Mouse (Mus musculus): ENCODE measurements around the gene Tcf19.
"Not testable (repeated sequence)": the region's sequence is repeated elsewhere in the genome, so short reads cannot be mapped to it uniquely, and the experiment has no call there.

Tcf19 gene

DNA sequence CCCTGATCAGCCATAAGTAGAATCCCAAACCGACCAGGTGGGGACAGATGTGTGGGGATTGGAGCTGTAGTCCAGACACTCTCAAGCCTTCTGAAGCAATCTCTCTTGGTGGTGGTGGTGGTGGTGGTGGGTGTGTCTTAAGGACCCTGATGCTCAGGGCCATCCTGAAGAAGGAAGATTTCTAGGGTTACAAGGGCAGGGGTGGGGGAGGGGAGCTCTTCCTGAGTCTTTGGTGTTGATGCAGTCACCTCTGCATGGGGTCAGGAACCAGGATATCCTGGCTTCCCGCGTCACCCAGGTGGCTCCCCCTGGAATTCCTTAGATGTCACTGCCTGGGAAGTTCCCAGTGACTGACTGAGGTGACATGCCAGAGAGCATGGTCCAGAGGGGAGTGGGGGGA is 15.7 kb upstream of the Tcf19 start:
- DNase-seq = no peak

DNA sequence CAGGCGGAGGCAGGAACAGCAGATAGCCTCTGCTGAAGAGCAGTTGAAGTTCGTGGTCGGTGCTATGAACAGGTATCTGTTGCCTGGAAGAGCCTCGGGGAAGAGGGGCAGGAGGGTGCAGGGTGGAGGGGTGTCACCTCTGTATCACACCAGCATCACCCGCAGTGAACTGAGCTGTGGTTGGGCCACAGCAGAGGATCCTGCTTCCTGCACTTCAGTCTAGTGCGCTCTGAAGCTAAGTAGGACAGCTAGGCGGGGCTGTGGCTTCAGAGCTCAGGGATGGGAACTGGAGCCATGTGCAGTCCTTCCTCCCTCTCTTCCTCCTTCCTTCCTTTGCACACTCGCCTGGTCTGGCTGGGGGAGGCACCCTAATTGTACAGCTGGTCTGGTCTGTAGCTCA is 10.0 kb upstream of the Tcf19 start:
- DNase-seq = peak; percentile 59

DNA sequence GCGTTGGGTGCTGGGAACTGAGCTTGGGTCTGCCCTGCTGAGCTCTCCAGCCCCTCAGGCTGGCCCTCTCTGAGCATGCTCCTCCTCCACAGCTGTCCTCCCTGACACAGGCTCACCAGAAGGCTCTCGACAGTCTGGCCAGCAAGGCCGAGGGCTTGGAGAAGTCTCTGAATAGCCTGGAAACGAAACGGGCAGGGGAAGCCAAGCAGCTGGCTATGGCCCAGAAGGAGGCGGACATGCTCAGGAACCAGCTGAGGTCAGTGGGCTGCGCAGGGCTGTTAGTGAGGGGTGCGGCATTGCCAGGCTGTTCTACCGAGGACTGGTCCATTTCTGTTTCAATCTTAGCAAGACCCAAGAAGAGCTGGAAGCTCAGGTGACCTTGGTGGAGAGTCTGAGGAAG is 7.7 kb upstream of the Tcf19 start:
- DNase-seq = no peak

DNA sequence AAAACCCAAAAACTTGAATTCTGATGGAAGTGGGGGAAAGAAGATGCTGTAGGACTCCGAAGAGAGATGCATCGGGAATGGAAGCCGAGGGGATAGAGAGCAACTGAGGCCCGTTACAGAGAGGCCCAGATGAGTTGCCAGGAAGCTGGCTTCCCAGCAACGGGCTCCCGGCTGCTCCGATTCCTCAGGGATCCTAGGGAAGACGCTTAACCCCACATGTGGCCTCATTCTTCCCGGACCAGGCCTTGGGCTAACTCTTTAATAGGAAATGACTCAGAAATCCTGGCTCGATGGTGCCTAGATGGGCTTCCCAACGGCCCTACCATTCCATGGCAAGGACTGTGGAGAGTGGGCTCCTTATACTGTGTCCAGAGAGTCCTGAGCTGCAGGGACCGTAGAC is 902 bp upstream of the Tcf19 start:
- DNase-seq = no peak

DNA sequence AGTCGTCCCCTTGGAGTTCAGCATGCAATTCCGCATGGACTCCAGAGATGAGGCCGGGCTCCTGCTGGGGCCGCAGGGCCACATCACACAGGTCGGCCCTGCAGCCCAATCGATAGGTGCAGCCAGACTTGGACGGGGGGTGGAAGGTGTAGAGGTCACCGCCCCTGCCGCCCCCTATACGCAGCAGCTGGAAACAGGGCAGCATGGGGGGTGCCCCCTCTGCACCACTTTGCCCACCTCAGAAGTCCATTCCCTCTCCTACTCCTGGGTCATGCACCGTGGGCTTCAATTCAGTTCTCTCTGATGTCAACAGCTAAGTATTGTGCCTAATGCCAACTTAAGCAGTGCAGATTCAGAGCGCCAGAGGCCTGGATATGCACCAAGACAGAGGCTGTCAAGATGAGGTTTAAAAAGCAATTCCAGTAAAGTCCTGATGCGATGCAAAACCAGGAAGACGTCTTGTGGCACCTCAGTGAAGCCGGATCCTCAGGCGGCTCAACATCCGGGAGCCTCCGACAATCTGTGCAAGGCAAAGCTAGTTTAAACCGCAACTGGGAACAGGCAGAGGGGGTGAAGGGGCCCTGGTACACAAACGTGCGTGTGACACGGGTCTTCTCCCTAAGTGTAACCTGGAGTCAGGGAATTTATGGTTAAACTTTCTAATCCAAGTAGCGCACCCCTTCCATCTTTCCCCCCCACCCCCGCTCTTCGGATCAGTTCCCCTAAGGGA is 548 bp downstream of the Tcf19 start:
- peak; percentile 55 for DNase-seq

DNA sequence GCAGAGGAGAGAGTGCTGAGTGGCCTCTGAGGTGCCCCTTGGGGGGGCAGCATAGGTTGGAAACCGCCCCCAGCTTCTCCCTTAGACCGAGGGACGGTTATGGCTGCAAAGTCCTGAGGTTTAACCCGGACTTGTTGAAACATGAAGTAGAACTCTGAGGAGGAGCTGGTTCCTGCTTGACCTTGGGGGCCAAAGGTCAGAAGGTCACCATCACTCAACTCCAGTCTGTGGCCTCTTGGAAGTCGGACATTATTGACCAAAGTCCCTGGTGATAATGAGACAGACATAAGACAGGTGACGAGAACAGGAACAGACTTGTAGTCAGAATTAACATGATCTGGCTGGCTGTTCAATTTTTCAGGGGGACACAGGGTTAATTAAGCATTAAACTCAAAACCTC is 1.9 kb downstream of the Tcf19 start:
- DNase-seq = no peak

DNA sequence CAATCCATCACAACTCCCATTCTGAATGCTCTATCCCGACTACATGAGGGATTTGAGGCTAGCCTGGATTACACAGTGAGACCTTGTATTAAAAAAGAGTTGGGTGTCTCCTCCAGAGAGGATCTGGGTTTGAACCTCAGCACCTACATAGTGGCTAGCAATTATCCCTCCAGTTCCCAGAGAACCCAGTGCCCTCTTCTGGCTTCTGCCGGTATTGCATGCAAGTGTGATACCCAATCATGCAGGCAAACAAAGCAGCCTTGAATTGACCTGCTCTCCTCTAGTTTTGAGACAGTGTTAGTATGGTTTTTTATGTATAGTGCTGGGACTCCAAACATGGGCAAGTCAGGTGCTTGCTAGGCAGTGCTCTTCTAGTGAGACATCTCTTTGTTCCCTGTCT is 2.7 kb downstream of the Tcf19 start:
- peak; percentile 86 for DNase-seq

DNA sequence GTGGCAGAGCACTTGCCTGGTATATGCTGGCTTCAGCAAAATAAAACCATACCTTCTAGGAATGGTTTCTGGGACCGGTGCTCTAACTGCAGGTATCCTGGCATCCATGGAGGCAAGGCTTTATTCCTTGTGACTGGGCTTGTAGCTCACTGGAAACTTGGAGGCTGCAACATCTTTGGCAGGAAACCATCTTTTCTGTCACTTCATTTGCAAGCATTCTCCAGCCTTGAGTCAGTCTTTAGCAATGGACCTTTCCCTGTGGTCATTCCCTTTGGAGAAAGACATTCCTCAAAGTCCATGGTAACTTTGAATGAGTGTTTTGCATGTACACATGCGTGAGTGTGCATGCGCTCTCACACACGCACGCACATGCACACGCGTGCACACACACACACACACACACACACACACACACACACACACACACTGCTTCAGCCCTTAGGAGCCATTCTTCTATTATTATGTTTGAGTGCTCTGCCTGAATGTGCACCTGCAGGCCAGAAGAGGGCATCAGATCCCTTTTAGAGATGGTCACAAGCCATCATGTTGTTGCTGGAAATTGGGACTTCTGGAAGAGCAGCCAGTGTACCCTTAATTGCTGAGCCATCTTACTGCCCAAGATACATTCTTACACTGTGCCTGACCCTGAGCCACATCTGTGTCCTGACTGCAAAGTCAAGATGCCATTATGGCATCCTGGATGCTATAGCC is 3.6 kb downstream of the Tcf19 start:
- DNase-seq = no peak

DNA sequence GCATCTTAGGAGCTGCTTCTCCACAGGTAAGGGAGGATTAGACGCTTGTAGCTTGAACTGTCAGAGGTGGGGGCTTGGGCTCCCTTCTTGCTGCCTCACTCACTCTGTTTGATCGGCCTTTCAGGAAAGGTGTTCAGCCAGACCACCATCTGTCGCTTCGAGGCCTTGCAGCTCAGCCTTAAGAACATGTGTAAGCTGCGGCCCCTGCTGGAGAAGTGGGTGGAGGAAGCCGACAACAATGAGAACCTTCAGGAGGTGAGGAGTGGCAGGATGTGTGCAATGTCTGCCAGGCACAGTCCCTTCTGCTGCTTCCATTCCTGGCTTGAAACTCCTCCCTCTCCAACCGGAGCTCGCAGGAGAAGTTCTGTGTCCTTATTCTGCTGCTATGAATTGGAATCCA is 7.3 kb downstream of the Tcf19 start:
- DNase-seq = peak; percentile 73

DNA sequence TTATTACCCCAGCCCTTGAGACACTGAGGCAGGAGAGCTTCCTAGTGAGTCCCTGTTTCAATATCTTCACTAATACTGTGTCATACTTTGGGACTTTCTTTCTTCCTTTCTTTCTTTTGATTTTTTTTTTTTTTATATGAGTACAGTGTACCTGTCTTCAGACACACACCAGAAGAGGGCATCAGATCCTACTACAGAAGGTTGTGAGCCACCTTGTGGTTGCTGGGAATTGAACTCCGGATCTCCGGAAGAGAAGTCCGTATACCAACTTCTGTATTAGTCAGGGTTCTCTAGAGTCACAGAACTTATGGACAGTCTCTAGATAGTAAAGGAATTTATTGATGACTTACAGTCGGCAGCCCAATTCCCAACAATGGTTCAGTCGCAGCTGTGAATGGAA is 8.3 kb downstream of the Tcf19 start:
- DNase-seq = not testable (repeated sequence)

DNA sequence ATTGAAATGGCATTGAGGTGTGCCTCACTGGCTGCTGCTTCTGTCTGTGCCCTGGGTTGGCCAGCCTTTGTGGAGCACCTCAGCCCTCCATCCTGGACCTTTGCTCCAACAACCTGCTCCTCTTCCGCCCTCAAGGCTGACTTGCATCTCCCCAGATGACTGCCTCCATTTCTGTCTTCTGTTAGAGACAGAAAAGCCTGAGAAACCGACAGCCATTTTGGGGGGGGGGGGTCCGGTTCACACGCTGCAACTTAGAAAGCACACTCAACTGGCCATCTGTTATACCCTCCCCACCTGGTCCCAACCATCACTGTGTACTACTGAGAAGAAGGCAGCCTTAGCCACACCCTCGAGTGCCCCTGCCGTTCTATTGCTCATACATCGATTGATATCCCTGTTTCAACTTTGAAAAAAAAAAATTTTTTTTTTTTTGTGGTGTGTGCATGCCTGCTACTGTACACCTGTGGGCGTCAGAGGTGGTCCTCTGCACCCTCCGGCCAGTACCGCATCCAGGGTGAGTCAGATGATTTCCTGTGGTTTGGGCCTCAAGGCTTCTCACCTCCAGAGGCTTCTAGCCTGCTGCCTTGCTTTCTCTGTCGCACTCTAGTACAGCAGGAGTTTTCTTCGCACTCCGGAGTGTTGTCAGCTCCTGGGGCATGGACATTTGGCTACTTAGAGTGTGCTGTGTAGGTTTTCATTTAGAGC is 8.9 kb downstream of the Tcf19 start:
- DNase-seq = no peak

DNA sequence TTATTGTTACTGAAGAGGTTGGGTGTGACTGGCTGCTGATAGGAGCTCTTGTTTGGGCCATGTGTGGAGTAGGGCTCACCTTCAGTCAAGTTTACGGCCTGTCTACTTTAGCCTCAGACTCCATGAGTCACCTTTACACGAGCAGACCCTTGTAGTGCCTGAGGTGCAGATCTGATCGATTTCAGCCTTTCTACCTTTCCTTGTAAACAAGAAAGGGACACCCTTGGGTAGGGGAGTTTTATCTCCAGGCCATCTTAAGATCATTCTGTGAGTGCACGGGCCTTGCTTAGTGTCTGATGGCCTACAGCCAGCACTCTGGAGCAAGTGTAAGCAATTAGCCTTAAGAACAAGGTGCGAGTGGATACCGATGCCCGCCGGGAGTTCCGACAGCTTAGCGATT is 9.7 kb downstream of the Tcf19 start:
- no peak for DNase-seq

DNA sequence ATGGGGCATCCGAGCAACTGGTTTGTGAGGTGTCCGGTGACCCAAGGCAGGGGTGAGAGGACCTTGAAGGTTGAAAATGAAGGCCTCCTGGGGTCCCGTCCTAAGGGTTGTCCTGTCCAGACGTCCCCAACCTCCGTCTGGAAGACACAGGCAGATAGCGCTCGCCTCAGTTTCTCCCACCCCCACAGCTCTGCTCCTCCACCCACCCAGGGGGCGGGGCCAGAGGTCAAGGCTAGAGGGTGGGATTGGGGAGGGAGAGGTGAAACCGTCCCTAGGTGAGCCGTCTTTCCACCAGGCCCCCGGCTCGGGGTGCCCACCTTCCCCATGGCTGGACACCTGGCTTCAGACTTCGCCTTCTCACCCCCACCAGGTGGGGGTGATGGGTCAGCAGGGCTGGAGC is 10.8 kb downstream of the Tcf19 start, which contains the start of gene Pou5f1:
Pou5f1 (plus strand) TSS at position 243 of the 400 bp plus-strand sequence.
- no peak for DNase-seq

DNA sequence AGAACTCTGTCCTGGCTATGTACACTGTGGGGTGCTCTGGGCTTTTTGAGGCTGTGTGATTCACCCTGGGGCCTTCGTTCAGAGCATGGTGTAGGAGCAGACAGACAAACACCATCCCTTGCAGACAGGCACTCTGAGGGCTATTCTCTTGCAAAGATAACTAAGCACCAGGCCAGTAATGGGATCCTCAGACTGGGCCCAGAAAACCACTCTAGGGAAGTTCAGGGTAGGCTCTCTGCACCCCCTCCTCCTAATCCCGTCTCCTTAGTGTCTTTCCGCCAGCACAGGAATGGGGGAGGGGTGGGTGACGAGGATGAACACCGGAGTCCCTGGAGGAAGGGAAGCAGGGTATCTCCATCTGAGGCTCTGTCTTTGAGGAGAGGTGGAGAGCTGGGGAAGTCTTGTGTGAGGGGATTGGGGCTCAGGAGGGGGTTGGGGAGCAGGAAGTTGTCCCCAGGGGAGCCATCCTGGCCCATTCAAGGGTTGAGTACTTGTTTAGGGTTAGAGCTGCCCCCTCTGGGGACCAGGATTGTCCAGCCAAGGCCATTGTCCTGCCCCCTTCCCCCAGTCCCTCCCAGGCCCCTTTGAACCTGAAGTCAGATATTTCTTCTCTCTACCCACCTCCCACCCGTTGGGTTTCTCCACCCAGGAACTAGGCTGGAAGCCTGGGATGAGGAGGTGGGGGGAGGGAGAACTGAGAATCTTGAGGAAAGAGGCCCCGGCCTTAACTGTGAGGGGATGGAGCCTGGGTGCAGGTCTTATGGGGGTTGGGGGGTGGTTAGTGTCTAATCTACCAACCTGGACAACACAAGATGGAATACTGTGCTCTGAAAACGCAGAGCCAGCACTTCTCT is 11.8 kb downstream of the Tcf19 start:
- no peak for DNase-seq

DNA sequence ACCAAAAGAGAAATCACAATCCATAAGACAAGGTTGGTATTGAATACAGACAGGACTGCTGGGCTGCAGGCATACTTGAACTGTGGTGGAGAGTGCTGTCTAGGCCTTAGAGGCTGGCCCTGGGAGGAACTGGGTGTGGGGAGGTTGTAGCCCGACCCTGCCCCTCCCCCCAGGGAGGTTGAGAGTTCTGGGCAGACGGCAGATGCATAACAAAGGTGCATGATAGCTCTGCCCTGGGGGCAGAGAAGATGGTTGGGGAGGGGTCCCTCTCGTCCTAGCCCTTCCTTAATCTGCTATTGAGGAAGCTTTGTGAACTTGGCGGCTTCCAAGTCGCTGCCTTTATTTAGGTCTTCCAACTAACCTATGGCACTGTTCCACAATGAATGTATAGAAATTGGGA is 12.8 kb downstream of the Tcf19 start:
- no peak for DNase-seq

DNA sequence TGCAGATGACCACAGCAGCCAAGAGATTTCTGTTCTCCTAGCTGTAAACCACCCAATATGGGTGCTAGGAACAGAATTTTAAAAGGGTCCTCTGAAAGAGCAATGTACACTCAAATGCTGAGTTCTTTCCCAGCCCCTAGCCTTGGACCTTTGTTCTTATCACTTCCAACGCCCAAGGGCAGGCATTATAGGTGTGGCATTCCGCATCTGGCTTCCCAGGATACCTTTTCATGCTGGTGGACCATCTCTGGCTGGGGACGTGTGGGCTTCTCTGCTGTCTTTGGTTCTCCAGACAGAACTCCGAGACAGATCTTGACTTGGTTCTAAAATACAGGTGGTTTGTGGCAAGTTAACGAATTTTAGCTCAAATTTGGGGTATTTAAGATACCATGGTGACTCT is 13.9 kb downstream of the Tcf19 start:
- no peak for DNase-seq

DNA sequence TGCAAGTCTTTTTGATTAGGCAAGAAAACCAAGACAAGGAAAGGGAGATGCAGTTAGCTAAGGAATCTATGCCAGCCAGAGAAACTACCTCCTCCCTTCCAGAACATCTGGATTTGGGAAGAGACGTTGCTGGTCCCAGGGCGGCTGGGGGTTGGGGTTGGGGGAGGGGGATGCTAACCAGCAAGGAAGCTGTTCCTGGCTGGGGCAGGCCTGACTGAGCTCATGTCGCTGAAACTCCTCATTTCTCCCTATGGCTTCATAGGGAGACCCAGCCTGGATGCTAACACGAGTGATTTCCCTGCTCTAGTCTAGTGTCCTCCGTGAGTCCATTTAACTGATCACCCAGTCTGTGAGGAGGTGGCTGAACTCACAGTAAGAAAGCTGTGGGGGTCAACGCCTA is 14.4 kb downstream of the Tcf19 start:
- no peak for DNase-seq

DNA sequence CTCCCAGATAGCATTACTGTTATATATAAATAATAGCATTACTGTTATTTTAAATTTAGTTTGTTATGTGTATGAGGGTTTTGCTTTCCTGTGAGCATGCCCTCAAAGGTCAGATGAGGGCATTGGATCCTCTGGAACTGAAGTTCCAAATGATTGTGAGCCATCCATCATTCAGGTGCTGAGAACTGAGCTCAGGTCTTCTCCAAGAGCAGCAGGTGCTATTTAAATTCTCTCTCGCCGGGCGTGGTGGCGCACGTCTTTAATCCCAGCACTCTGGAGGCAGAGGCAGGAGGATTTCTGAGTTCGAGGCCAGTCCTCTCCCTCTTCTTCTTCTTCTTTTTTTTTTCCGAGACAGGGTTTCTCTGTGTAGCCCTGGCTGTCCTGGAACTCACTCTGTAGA is 19.5 kb downstream of the Tcf19 start:
- no peak for DNase-seq

DNA sequence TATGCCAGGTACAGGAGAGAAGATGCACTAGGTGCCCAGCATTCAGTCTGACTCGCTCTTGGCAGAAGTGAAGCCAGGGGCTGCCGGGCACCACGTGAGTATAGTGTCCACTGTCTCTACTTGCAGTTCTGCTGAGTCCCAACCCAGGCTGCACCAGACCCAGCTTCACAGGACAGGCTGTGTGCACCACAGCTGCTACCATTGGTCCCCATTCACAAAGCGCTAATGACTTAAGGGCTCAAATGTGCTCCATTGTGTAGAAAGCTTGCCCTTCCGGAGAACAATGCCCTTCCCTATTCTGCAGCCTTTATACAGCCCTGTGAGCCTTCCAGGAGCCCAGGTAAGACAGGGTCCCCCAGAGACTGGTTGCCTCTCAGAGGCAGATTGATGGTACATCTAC is 26.3 kb downstream of the Tcf19 start:
- DNase-seq = no peak

DNA sequence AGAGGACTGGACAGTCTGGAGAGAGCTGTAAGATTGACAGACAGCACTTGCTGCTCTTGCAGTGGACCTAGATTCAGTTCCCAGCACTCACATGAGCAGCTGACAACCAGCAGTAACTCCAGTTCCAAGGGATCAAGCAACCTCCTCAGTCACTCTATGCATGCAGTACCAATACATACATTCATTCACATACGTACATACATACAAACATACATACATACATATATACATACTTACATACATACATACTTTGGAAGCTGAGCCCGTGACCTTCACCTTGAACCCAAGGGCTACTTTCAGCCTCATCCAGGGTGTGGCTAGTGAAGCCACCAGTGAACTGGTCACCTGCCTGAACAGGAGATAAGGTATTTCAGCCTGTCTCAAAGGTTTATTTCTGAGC is 28.6 kb downstream of the Tcf19 start:
- DNase-seq = no peak

DNA sequence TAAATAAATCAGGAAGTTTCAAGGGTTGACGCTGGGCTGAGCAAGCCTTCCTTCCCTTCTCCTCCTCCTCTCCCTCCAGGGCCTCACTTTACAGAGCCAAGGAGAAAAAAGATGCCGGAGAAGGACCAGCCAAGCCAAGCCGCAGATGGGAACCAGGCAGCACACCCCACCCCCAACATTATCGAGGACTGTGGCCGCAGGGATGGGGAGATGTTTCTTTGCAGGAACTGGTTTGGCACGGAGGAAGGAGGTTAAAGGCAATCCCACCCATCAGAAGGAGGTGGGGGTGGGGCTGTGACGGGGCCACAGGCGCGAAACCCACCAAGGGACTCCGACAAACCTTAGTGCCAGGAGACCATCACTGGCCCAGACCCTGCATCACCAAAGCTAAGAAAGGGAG is 29.9 kb downstream of the Tcf19 start:
- no peak for DNase-seq

DNA sequence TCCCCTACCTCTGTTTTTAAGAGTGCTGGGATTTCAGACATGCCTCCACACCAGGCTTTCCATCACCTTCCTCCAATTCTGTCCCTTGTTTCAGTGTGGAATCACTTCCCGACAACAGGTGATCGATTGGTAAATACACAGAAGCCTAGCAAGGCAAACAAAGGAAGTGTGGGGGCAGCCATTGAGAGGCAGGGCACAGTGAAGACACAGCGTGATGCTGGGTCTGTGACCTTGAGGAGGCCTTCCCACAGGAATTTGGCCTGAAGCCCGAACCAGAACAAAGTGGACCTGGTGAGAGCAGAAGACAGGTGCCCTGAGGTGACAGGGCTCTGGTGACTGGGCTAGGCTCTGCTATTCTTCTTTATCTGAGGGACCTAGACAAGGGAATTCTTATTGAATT is 30.9 kb downstream of the Tcf19 start:
- no peak for DNase-seq

DNA sequence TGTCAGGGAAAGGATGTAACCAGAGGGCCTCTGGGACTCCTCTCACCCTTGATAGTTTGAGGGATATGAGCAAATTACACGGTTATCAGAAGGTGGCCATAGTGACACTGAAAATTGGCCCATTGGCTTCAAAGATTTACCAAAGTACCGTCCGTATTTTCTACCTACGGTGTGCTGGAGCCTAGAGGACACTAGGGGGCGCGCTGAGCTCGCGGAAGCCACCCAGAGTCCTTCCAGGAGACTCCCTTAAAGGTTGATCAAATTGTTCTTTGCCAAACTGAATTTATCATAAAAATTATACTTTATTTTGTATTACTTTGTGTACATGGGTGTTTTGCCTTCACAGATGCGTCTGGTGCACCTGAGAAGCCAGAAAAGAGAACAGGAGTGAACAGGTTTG is 32.6 kb downstream of the Tcf19 start:
- DNase-seq = peak; percentile 63

Measured in thymus, postnatal 25 days (tissue).